Mouse (Mus musculus) ES-Bruce4 (cell line): ENCODE data around the gene Enah. TPM values are rescaled to one million over a fixed set of nuclear protein-coding genes. Genes with fewer than 3 reads are reported as not detected.

Source experiments
- H3K27ac ChIP-seq: 2 replicates; pipeline ENCODE4 v1.5.1; 2012; ENCODE audit warnings: low read length, inconsistent platforms; ENCODE audit not compliant: insufficient read depth
- H3K27me3 ChIP-seq: 2 replicates; pipeline ENCODE4 v1.6.1; 2012; ENCODE audit warnings: mild to moderate bottlenecking, low read length, inconsistent platforms; ENCODE audit not compliant: control insufficient read depth, poor library complexity, insufficient read depth, severe bottlenecking
- H3K36me3 ChIP-seq: 2 replicates; pipeline ENCODE4 v1.6.1; 2012; ENCODE audit warnings: inconsistent platforms, mild to moderate bottlenecking, low read length, moderate library complexity; ENCODE audit not compliant: control insufficient read depth, poor library complexity, insufficient read depth, severe bottlenecking
- H3K4me1 ChIP-seq: one replicate; pipeline ENCODE4 v1.8.1; 2011; ENCODE audit warnings: low read length; ENCODE audit not compliant: control insufficient read depth, insufficient read depth
- H3K4me3 ChIP-seq: 2 replicates; pipeline ENCODE4 v1.5.1; 2011; ENCODE audit warnings: low read depth, mild to moderate bottlenecking, low read length
- H3K9ac ChIP-seq: 2 replicates; pipeline ENCODE4 v1.6.1; 2012; ENCODE audit warnings: low read depth, mild to moderate bottlenecking, inconsistent platforms; ENCODE audit not compliant: poor library complexity, severe bottlenecking
- H3K9me3 ChIP-seq: replicated peaks from 2 replicates; pipeline ENCODE4 v1.6.1; 2012; ENCODE audit warnings: mild to moderate bottlenecking, low read length, inconsistent platforms; ENCODE audit not compliant: control insufficient read depth, poor library complexity, insufficient read depth, severe bottlenecking
- CTCF ChIP-seq: IDR thresholded peaks from one replicate; pipeline ENCODE4 v1.8.1; 2011; ENCODE audit warnings: low read depth, low read length
- EP300 ChIP-seq: IDR thresholded peaks from 2 replicates; pipeline ENCODE4 v1.6.1; 2011; ENCODE audit warnings: low read depth, low read length; ENCODE audit not compliant: insufficient read depth
- POLR2A ChIP-seq: IDR thresholded peaks from one replicate; pipeline ENCODE4 v1.8.1; 2011; ENCODE audit warnings: low read length; ENCODE audit not compliant: insufficient read depth
- polyA plus RNA-seq: library from polyadenylated mRNA; stranded (reverse); fragments of >200 nt; gene quantifications from 2 replicates; pipeline ENCODE4 v1.2.4, GENCODE M21; 2011; ENCODE audit warnings: low read depth; ENCODE audit not compliant: missing spikeins, insufficient read depth, insufficient read length

The Enah gene
- polyA plus RNA-seq, 1 experiment = 369 TPM

GRCm38 (mm10) chr1:181965277-181965676 is 54.5 kb downstream of the Enah start:
- Histone ChIP-seq H3K27ac (no peak overlapping the region), H3K9ac (no peak overlapping the region), H3K9me3 (no peaks in the 10 kb centered on the region), H3K4me1 (peaks cover 3% of the 10 kb centered on the region), H3K4me3 (no peak overlapping the region), H3K27me3 (no peaks in the 10 kb centered on the region), H3K36me3 (peaks cover 19% of the 10 kb centered on the region)
- TF ChIP-seq POLR2A (no peak), CTCF (no peak), EP300 (no peak)

GRCm38 (mm10) chr1:181963827-181964226 is 56.0 kb downstream of the Enah start:
- H3K4me1 ChIP-seq = peaks cover 3% of the 10 kb centered on the region
- H3K9me3 ChIP-seq = no peaks in the 10 kb centered on the region
- H3K36me3 ChIP-seq = peaks cover 25% of the 10 kb centered on the region
- TF ChIP-seq CTCF (no peak), EP300 (no peak), POLR2A (no peak)
- no peak overlapping the region for H3K27ac ChIP-seq
- no peaks in the 10 kb centered on the region for H3K27me3 ChIP-seq
- no peak overlapping the region for H3K4me3 ChIP-seq
- no peak overlapping the region for H3K9ac ChIP-seq

- Histone ChIP-seq H3K27ac (peak overlapping the region; percentile 19; the same call in 1 of the 2 replicates), H3K27me3 (no peaks in the 10 kb centered on the region), H3K9ac (no peak overlapping the region), H3K36me3 (peaks cover 25% of the 10 kb centered on the region), H3K4me1 (peaks cover 3% of the 10 kb centered on the region), H3K9me3 (no peaks in the 10 kb centered on the region), H3K4me3 (no peak overlapping the region)
- no peak for TF ChIP-seq EP300
- TF ChIP-seq POLR2A = no peak
- no peak for TF ChIP-seq CTCF
These were observed 56.4 kb downstream of the Enah start for GRCm38 (mm10) chr1:181963351-181963750.

- Histone ChIP-seq H3K27ac (peak overlapping the region; percentile 86), H3K4me1 (peaks cover 3% of the 10 kb centered on the region), H3K9ac (no peak overlapping the region; the same call in 1 of the 2 replicates), H3K27me3 (no peaks in the 10 kb centered on the region), H3K4me3 (no peak overlapping the region), H3K9me3 (no peaks in the 10 kb centered on the region), H3K36me3 (peaks cover 38% of the 10 kb centered on the region)
- TF ChIP-seq CTCF = no peak
- TF ChIP-seq POLR2A = no peak
- TF ChIP-seq EP300 = no peak
These were observed 59.4 kb downstream of the Enah start for GRCm38 (mm10) chr1:181960383-181960782.

- Histone ChIP-seq H3K27ac (no peak overlapping the region), H3K36me3 (peaks cover 39% of the 10 kb centered on the region), H3K9ac (no peak overlapping the region), H3K4me1 (peaks cover 3% of the 10 kb centered on the region), H3K4me3 (no peak overlapping the region), H3K27me3 (no peaks in the 10 kb centered on the region), H3K9me3 (no peaks in the 10 kb centered on the region)
- TF ChIP-seq POLR2A (no peak), EP300 (no peak)
These were observed 61.4 kb downstream of the Enah start for GRCm38 (mm10) chr1:181958392-181958791.

GRCm38 (mm10) chr1:181957736-181958135 is 62.1 kb downstream of the Enah start:
- peaks cover 39% of the 10 kb centered on the region for H3K36me3 ChIP-seq
- H3K4me3 ChIP-seq = no peak overlapping the region
- TF ChIP-seq EP300 (no peak), POLR2A (no peak)
- no peaks in the 10 kb centered on the region for H3K27me3 ChIP-seq
- H3K9me3 ChIP-seq = no peaks in the 10 kb centered on the region
- no peak overlapping the region for H3K9ac ChIP-seq
- H3K27ac ChIP-seq = no peak overlapping the region
- no peaks in the 10 kb centered on the region for H3K4me1 ChIP-seq

GRCm38 (mm10) chr1:181953547-181953946 is 66.2 kb downstream of the Enah start:
- no peak overlapping the region for H3K9ac ChIP-seq
- H3K36me3 ChIP-seq = peaks cover 27% of the 10 kb centered on the region
- no peaks in the 10 kb centered on the region for H3K9me3 ChIP-seq
- H3K4me1 ChIP-seq = peaks cover 10% of the 10 kb centered on the region
- H3K27ac ChIP-seq = peak overlapping the region; percentile 67
- H3K4me3 ChIP-seq = no peak overlapping the region
- no peaks in the 10 kb centered on the region for H3K27me3 ChIP-seq
- TF ChIP-seq POLR2A = no peak
- TF ChIP-seq EP300 = 0 out of 2 replicates have a peak, but pooled peaks have one; percentile 44
- TF ChIP-seq CTCF = no peak
